Mouse (Mus musculus) lung, postnatal 36 days (tissue): ENCODE data around the gene Eif3d.
"Not testable (repeated sequence)": the region's sequence is repeated elsewhere in the genome, so short reads cannot be mapped to it uniquely, and the experiment has no call there.

ENCODE experiments used
- DNase-seq: peaks from one replicate; pipeline ENCODE4 v3.0.0; 2022; ENCODE audit warnings: mixed read lengths

Gene Eif3d

GRCm38 (mm10) chr15:77970470-77971292 is at the start of gene Eif3d:
Gene Eif3d, minus strand, starts transcription at chr15:77970813.
- peak; percentile 99 for DNase-seq

- no peak for DNase-seq
These were observed 43.4 kb upstream of the Eif3d start for GRCm38 (mm10) chr15:78014046-78014445.

- not testable (repeated sequence) for DNase-seq
These were observed 37.6 kb upstream of the Eif3d start for GRCm38 (mm10) chr15:78008206-78008605.

GRCm38 (mm10) chr15:78003929-78004328 is 33.3 kb upstream of the Eif3d start:
- peak; percentile 2 for DNase-seq

GRCm38 (mm10) chr15:78001400-78001799 is 30.8 kb upstream of the Eif3d start:
- DNase-seq: no peak

DNA sequence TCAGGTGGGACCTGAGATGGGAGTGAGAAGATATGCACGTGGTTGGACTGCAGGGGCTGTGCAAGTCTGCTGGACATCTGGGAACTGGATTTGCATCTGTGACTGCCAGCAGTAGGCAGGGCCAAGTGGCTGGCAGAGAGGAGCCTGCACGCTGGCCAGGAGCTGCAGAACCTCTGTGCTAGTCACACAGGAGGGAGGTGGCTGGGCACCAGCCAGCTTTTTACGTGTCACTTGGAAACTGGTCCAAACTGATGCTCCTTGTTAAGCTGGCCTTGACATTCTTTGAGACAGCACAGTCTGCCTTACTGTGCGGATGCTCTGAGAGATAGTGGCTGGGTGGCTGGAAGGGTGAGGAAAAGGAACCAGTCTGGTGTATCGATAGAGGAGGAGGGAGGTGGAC is 17.9 kb upstream of the Eif3d start:
- no peak for DNase-seq

DNA sequence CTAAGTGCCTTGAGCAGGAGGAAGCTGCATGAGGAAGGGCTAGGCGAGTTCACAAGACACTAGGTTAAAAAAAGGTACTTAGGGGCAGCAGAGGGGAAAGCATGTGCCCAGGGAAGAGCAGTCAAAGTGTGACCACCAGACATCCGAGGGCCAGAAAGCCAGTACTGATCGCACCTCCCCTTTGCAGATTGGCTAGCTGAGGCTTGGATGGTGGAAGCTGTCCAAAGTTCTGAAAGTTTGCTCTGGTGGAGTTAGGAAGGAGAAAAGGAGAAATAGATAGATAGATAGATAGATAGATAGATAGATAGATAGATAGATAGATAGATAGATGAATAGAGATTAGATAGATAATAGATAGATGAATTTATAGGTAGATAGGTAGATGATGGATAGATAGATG is 12.8 kb upstream of the Eif3d start:
- no peak for DNase-seq

DNA sequence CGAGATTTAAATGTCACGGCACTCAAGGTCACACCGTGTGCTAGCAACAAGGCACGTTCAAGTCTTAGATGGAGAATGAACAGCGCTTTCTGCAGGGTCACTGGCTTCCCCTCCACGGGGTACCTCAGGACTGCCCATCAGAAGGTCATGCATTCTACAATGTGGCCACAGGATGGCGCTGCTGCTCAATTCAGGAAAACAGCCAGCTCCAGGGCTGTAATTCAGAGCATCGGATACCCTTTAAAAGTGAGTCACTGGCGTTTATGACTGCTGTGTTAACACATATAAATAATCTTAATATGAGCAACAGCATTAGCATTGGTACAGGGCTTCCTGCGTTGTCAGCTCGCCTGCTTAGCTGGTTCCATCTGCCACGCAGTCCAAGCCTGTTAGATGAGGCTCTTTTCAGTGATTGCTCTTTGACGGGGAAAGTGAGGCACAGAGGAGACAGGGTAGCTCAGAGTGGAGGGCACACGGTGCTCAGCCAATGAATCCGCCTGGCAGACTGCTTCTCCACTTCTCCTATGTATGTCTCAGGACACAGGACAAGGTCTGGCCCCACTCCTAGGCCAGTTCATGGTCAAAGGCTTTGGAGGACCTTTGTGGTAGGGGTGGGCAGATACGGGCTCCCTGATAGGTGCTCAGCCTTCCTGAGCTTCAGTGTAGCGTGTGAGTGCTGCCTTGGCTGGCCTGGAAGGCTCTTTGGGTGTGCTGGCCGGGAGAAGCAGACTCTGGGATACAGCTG is 11.8 kb upstream of the Eif3d start:
- peak; percentile 28 for DNase-seq

DNA sequence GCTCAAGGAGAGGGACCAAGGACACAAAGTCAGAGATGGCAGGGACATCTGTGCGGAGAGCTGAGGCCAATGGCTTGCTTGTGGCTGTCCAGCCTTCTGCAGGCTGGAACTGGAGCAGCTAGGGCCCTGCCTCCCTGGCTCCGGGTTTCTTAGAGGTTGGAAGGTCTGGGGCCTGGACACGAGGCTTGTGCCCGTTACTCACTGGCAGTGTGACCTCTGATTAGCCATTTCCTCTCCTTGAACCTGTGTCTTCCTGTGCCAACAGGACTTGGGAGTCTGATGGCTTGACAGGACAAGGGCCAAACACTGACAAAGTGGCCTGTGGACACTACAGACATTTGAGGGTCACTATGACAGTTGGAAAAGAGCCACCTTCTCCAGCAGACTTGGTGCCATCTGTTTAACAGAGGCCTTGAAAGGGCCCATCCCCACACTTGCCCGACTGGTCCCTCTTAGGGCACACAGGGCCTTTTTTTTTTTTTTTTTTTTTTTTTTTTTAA is 10.6 kb upstream of the Eif3d start:
- DNase-seq: no peak

DNA sequence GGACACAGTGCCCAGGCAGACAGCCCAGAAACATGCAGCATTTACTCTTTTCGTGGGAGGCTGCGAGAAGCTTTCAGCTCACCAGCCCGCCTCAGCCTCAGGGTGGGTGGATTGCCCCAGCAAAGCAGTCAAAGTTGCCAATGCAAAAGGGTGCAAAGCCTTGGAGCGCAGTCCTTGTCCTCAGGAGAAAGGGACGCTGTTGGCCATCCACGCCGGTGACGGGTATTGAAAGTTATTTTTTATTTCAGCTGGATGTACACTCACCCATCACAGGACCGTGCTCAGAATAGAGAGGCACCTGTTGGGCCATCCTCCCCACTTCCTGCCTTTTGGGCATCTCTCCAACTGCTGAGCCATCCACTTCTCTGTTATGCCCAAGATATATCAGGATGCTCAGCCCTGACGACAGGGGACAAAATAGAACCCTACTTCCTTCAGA is 8.8 kb upstream of the Eif3d start:
- no peak for DNase-seq

DNA sequence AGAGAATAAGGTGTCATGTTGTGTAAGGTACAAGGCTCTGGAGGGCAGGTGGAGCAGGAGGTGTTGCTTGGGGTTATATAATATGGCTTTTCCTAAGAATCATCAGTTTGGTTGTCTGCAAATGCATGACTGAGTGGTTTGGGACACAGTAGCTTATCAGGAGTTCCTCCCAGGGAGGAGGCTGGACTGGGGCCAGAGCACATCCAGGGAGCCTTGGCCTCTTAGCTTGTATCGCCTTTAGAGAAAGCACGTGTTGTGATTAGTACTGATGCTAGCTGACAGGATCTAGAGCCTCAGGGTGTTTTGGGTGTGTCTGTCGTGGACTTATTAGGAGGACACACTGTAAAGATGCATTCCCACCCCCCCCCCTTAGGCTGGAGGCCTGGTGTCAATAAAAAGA is 7.0 kb upstream of the Eif3d start:
- DNase-seq: no peak

GRCm38 (mm10) chr15:77974165-77974841 is 3.7 kb upstream of the Eif3d start:
- DNase-seq: no peak

DNA sequence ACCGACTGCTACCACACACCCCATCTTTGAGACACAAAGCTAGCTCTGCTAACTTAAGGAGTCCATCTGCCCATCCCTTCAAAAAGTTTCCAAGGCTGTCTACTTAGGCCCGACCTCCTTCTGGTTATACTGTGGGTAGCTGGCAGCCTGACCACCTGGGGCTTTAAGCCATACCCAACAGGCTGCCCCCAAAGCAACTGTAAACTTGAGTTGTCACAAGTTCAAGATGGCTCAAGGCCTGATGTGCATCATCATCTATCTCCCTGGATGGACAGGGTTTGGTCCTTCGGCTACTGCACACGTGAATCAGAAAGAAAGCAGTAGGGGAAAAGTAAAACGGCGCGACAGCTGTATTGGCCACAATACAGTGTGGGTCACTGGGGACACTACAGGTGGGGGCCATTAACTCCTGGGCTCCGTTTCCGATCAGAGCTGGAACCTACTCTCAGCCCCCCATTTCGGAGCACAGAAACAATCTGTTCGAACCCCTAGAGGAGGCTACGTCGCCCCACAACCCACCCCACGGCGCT is 608 bp downstream of the Eif3d start:
- DNase-seq: peak; percentile 7

DNA sequence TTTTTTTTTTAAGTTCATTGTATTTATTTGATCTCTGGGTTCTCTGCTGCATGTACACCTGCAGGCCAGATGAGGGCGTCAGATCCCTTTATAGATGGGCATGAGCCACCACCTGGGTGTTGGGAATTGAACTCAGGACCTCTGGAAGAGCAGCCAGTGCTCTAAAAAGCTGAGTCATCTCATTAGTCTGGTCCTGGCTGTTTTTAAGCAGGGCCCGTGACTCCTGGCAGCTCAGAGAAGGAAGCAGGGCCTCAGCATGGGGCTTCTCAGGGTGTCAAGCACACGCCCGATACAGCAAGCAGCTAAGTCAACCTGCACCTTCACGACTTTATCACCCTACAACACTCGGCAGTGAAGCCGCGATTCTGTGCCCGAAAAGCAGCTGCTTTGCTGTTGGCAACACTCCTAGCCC is 5.5 kb downstream of the Eif3d start:
- DNase-seq: no peak

DNA sequence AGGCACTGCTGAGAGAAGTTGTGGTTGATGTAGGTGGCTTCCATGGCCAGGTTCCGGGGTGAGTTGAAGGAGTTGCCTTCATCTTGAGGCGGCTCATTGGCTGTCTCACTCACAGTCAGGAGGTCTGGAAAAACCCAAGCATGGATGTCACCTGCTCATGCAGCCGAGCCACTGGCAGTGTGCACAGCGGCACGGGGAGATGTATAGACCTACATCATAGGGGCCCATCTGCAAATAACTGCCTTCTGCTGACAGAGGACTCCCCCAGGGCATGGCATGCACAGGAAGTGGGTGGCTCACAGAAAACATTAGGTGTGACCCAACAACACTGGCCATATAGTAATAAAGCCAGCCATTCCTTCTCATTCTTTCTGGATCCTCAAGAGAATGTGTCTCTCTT is 8.2 kb downstream of the Eif3d start:
- no peak for DNase-seq

- DNase-seq: no peak
These were observed 9.9 kb downstream of the Eif3d start for GRCm38 (mm10) chr15:77960693-77961092.

DNA sequence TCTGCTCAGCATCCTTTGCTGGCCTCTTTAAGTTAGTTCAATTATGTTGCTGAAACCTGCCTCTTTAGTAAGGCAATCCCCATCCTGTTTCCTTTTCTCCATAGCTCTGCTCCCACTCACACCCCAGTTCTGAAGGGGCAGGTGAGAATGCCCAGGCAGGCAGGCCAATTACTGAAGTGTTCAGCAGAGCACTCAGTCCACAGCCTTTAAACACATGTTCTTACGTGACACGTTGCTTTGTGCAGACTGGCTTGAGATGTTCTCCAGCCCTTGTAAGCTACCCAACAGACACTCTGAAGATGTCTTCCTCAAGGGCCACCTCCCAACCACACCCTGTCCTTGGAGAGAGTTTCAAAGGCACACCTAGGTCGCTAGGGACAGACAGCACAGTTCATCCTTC is 12.5 kb downstream of the Eif3d start:
- DNase-seq: no peak

- no peak for DNase-seq
These were observed 13.0 kb downstream of the Eif3d start for GRCm38 (mm10) chr15:77957625-77958024.

DNA sequence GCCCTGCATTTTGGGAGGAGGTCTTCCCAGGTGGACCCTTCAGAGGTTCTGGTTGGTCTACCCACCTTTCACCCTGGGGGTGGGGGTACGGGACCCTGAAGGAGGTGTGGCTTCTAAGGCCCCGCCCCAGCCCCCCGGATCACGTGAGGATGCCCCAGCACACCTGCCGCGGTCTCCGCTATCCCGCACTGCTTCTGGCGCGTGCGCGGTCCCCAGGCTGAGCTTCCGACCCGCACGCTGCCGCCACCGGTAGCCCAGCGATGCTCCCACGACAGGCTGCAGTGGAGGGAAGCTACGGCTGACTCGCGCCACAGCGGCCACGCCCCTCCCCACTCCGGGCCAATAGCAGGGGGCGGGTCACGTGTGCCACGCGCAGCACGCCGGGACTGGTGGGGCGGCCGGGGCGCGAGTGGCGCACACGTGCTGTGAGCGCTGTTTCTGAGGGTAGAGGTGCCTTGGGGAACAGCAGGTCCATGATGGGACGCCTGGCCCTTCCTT is 14.2 kb downstream of the Eif3d start, which contains the start of gene Foxred2:
Gene Foxred2 (minus strand): TSS at position 319 of the 498 bp plus-strand sequence.
- peak; percentile 82 for DNase-seq

- no peak for DNase-seq
These were observed 14.9 kb downstream of the Eif3d start for GRCm38 (mm10) chr15:77955440-77956403.

- no peak for DNase-seq
These were observed 16.3 kb downstream of the Eif3d start for GRCm38 (mm10) chr15:77954362-77954761.

GRCm38 (mm10) chr15:77952921-77953320 is 17.7 kb downstream of the Eif3d start:
- no peak for DNase-seq
